Mouse (Mus musculus) ES-Bruce4 (cell line): ENCODE results near the gene Trim6.

Source experiments
- CTCF ChIP-seq: IDR thresholded peaks from one replicate; pipeline ENCODE4 v1.8.1; 2011; ENCODE audit warnings: low read depth, low read length
- EP300 ChIP-seq: IDR thresholded peaks from 2 replicates; pipeline ENCODE4 v1.6.1; 2011; ENCODE audit warnings: low read depth, low read length; ENCODE audit not compliant: insufficient read depth
- POLR2A ChIP-seq: IDR thresholded peaks from one replicate; pipeline ENCODE4 v1.8.1; 2011; ENCODE audit warnings: low read length; ENCODE audit not compliant: insufficient read depth

GRCm38 (mm10) chr7:104183292-104183691 is 35.3 kb upstream of the Trim6 start, which contains the start of gene Olfr648:
- TF ChIP-seq POLR2A (no peak), EP300 (no peak), CTCF (no peak)
